Mouse (Mus musculus) layer of hippocampus, adult 9-11 months (tissue): Measurements from ENCODE around the gene Ddx31.
A peak's percentile ranks its signal among the peaks of the same experiment; 100 is the strongest.

ENCODE experiments used
- DNase-seq: peaks from one replicate; pipeline ENCODE4 v3.0.0; 2022

Ddx31 gene

GRCm38 (mm10) chr2:28912961-28913360 lies 72.8 kb downstream of the Ddx31 start:
- no peak for DNase-seq

- DNase-seq, result no peak
Measured at GRCm38 (mm10) chr2:28914121-28914520, 73.9 kb downstream of the Ddx31 start.

- DNase-seq, result no peak
Measured at GRCm38 (mm10) chr2:28915104-28915738, 75.0 kb downstream of the Ddx31 start.

- DNase-seq, result no peak
Measured at GRCm38 (mm10) chr2:28915768-28916512, 75.7 kb downstream of the Ddx31 start.

- DNase-seq, result no peak
Measured at GRCm38 (mm10) chr2:28916513-28916865, 76.3 kb downstream of the Ddx31 start, which contains the start of gene Barhl1. Gene Barhl1 (minus strand): TSS chr2:28916668.

GRCm38 (mm10) chr2:28917156-28917517 lies 76.9 kb downstream of the Ddx31 start:
- DNase-seq, result no peak

GRCm38 (mm10) chr2:28917518-28918361 lies 77.5 kb downstream of the Ddx31 start:
- no peak for DNase-seq

GRCm38 (mm10) chr2:28919001-28919400 lies 78.8 kb downstream of the Ddx31 start:
- no peak for DNase-seq

GRCm38 (mm10) chr2:28923912-28924311 lies 83.7 kb downstream of the Ddx31 start:
- DNase-seq, result peak; percentile 47

- no peak for DNase-seq
Measured at GRCm38 (mm10) chr2:28930571-28930970, 90.4 kb downstream of the Ddx31 start.

- no peak for DNase-seq
Measured at GRCm38 (mm10) chr2:28938997-28939396, 98.8 kb downstream of the Ddx31 start.

- no peak for DNase-seq
Measured at GRCm38 (mm10) chr2:28943666-28944516, 103.7 kb downstream of the Ddx31 start.

GRCm38 (mm10) chr2:28945388-28945787 lies 105.2 kb downstream of the Ddx31 start:
- no peak for DNase-seq

GRCm38 (mm10) chr2:28946312-28946711 lies 106.1 kb downstream of the Ddx31 start:
- DNase-seq, result no peak

GRCm38 (mm10) chr2:28952981-28953380 lies 112.8 kb downstream of the Ddx31 start:
- no peak for DNase-seq

GRCm38 (mm10) chr2:28954595-28954994 lies 114.4 kb downstream of the Ddx31 start:
- no peak for DNase-seq
